Mouse (Mus musculus): ENCODE results near the gene Apobec1.
"Not testable (repeated sequence)": the region's sequence is repeated elsewhere in the genome, so short reads cannot be mapped to it uniquely, and the experiment has no call there.

DNA sequence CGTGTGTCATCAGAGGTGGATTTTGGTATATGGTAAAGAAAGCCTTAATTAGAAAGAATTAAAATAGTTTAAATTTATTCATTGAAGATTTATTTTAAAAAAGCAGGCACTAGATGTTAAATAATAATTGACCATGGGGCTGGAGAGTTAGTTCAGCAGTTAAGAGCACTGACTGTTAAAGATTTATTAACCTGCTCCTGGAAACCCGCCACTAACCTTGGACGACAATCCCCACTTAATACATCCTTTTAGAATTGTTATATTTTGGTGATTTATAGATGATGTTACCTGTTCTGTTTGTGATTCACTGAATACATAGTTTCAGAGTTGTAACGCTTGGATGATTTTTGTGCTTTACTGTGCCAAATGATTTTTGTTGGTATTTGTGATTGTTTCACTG lies 35.3 kb upstream of the Apobec1 start:
- TF ChIP-seq GATA1 (IDR thresholded peaks at IDR 0.05; ENCODE audit: low read depth, low read length); POLR2A (IDR thresholded peaks at IDR 0.05; ENCODE audit: control insufficient read depth in 1 of 2, insufficient read depth in 1 of 2, low read depth in 1 of 2, low read length in 2 of 2, poor library complexity in 1 of 2); CTCF (IDR thresholded peaks at IDR 0.05 in 2 of 3, conservative IDR thresholded peaks at IDR 0.05 in 1 of 3; ENCODE audit: control insufficient read depth in 1 of 3, insufficient read depth in 1 of 3, low read depth in 2 of 3, low read length in 3 of 3, poor library complexity in 1 of 3, severe bottlenecking in 1 of 3); RAD21 (IDR thresholded peaks at IDR 0.05; ENCODE audit: low read depth, low read length); BHLHE40 (IDR thresholded peaks at IDR 0.05; ENCODE audit: borderline replicate concordance, low read depth, low read length); ZNF384 (IDR thresholded peaks at IDR 0.05; ENCODE audit: low read depth, low read length); RCOR1 (IDR thresholded peaks at IDR 0.05; ENCODE audit: low read depth, low read length); MAFK (IDR thresholded peaks at IDR 0.05; ENCODE audit: borderline replicate concordance, low read depth, low read length); MAX (IDR thresholded peaks at IDR 0.05; ENCODE audit: low read length); ZMIZ1 (IDR thresholded peaks at IDR 0.05; ENCODE audit: low read depth, low read length); TAL1 (IDR thresholded peaks at IDR 0.05; ENCODE audit: low read length); E2F4 (IDR thresholded peaks at IDR 0.05; ENCODE audit: borderline replicate concordance, low read depth, low read length): not testable (repeated sequence)

All from MEL (cell line).